Mouse (Mus musculus): ENCODE measurements at regions not wholly inside any gene's neighbourhood (a gene's known extent, or its start where the extent isn't known, plus 50 kb on each side); places are given as distances from the start of the nearest gene placed in this dataset.

DNA sequence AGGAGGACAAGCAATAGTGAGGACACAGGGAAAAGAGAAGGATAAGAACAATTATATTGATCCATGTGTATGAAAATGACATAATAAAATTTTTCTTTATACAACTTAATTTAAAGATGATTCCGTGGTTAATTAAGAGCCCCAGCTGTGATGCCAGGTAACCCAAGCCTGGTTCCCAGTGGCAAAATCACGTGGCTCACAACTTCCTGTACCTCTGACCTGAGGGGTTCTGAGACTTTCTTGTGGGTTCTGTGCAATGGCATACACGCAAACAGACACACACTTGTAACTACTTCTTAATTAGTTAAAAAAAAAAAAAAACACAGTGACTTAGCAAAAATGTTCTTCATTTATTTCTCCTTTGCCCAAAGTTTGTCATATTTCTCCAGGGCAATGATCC, 57.2 kb upstream of the Gadd45a start:
- Histone ChIP-seq H3K36me3 (replicated peaks; ENCODE audit: control insufficient read depth, insufficient read depth, low read length) (no peaks in the 10 kb centered on the region), H3K27ac (ENCODE audit: low read depth) (no peak overlapping the region), H3K27me3 (ENCODE audit: control insufficient read depth, insufficient read depth, low read length) (no peaks in the 10 kb centered on the region), H3K9ac (replicated peaks; ENCODE audit: low read depth, low read length) (no peak overlapping the region), H3K4me2 (ENCODE audit: low read depth, low read length) (no peak overlapping the region), H3K9me3 (replicated peaks; ENCODE audit: control insufficient read depth, low read length) (no peaks in the 10 kb centered on the region), H3K4me3 (ENCODE audit: low read depth, low read length) (no peak overlapping the region), H3K4me1 (ENCODE audit: control insufficient read depth, insufficient read depth) (no peaks in the 10 kb centered on the region)
- 65% methylated on average over 3 of the region's 3 CpGs for WGBS
- TF ChIP-seq EP300 (IDR thresholded peaks at IDR 0.05; ENCODE audit: low read depth) (no peak), CTCF (IDR thresholded peaks at IDR 0.05; ENCODE audit: low read depth) (no peak)
- DNase-seq (ENCODE audit: low spot score) (no peak), ATAC-seq (ENCODE audit: insufficient read depth, low read depth) (no peak)

DNA sequence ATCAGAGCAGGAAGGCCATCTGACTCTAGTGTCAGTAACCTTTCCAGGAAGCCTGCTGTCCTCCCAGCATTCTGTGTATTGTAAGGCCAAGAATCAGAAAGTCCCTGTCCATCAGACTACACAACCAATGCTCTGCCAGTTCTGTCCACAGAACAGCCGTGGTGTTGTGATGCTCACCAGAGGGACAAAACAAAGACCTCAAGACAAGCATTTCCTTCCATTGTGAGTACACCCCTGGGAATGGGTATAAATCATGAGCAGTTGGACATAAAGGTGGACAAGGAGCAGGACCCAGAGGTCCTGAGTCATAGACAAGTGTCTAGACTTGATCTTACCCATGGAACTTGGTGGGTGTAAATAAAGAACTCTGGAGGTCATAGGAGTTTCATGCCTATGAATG, 55.9 kb upstream of the Gadd45a start:
- 46% methylated on average over 1 of the region's 1 CpGs for WGBS
- TF ChIP-seq EP300 (IDR thresholded peaks at IDR 0.05; ENCODE audit: low read depth) (no peak), CTCF (IDR thresholded peaks at IDR 0.05; ENCODE audit: low read depth) (no peak)
- DNase-seq (ENCODE audit: low spot score) (no peak), ATAC-seq (ENCODE audit: insufficient read depth, low read depth) (no peak)
- Histone ChIP-seq H3K27ac (ENCODE audit: low read depth) (no peak overlapping the region), H3K4me3 (ENCODE audit: low read depth, low read length) (no peak overlapping the region), H3K4me2 (ENCODE audit: low read depth, low read length) (no peak overlapping the region), H3K9ac (replicated peaks; ENCODE audit: low read depth, low read length) (no peak overlapping the region), H3K36me3 (replicated peaks; ENCODE audit: control insufficient read depth, insufficient read depth, low read length) (no peaks in the 10 kb centered on the region), H3K9me3 (replicated peaks; ENCODE audit: control insufficient read depth, low read length) (no peaks in the 10 kb centered on the region), H3K27me3 (ENCODE audit: control insufficient read depth, insufficient read depth, low read length) (no peaks in the 10 kb centered on the region), H3K4me1 (ENCODE audit: control insufficient read depth, insufficient read depth) (no peaks in the 10 kb centered on the region)

DNA sequence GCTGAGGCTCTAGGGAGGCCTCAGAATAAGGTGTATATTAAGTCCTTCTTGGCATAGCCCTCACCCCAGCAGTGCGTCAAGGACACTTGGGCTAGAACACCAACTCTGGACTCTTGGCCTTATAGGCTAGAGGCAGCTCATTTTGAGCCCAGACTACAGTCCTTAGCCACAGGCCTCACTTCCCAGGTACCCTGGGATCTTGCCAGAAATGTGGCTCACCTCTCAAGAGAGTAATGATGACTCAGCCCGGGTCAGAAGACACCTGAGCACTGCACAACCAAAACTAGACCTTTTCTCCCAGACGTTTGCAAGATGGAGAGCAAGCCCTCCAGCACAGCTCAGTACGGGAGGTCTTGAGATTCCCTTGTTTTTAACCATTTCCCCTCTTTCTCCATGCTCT, 52.9 kb upstream of the Gadd45a start:
- Histone ChIP-seq H3K4me2 (ENCODE audit: low read depth, low read length) (no peak overlapping the region), H3K27me3 (ENCODE audit: control insufficient read depth, insufficient read depth, low read length) (no peaks in the 10 kb centered on the region), H3K9me3 (replicated peaks; ENCODE audit: control insufficient read depth, low read length) (no peaks in the 10 kb centered on the region), H3K27ac (ENCODE audit: low read depth) (no peak overlapping the region), H3K4me1 (ENCODE audit: control insufficient read depth, insufficient read depth) (no peaks in the 10 kb centered on the region), H3K4me3 (ENCODE audit: low read depth, low read length) (no peak overlapping the region), H3K36me3 (replicated peaks; ENCODE audit: control insufficient read depth, insufficient read depth, low read length) (no peaks in the 10 kb centered on the region), H3K9ac (replicated peaks; ENCODE audit: low read depth, low read length) (no peak overlapping the region)
- no peak for DNase-seq (ENCODE audit: low spot score)
- WGBS, result 72% methylated on average over 4 of the region's 4 CpGs
- no peak for ATAC-seq (ENCODE audit: insufficient read depth, low read depth)
- TF ChIP-seq CTCF (IDR thresholded peaks at IDR 0.05; ENCODE audit: low read depth) (no peak), EP300 (IDR thresholded peaks at IDR 0.05; ENCODE audit: low read depth) (no peak)

DNA sequence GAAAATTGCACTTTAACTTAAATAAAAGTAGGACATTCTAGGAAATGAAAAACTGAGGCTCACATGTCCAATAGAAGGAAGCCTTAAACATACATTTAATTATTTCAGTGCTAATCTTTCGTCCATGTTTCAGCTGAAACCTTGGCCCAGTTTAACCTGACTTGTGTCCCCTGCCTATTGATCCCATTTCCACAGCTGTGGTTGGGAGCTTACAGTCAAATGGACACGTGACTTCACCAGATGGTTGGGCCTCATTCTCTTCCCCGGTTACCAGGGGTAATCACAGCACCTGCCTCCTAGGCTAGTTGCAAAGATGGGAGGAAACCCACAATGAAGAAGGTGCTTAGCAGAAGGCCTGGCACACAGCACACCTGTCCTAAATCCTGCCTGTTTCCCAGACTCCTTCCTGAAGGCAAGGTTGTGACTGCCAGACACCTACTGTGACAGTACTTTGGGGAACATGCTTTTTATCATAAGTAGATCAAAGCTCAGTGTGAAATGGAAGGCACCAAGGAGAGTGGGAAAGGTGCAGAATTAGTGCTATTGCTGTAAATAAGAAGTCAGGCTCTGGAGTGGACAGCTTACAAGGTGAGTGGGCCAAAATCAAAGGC, 52.4 kb upstream of the Gadd45a start:
- H3K9me3 ChIP-seq (replicated peaks; ENCODE audit: control insufficient read depth, low read length), result no peaks in the 10 kb centered on the region
- ATAC-seq (ENCODE audit: insufficient read depth, low read depth), result no peak
- no peak for TF ChIP-seq CTCF (IDR thresholded peaks at IDR 0.05; ENCODE audit: low read depth)
- no peak for TF ChIP-seq EP300 (IDR thresholded peaks at IDR 0.05; ENCODE audit: low read depth)
- H3K4me3 ChIP-seq (ENCODE audit: low read depth, low read length), result no peak overlapping the region
- no peaks in the 10 kb centered on the region for H3K4me1 ChIP-seq (ENCODE audit: control insufficient read depth, insufficient read depth)
- no peaks in the 10 kb centered on the region for H3K27me3 ChIP-seq (ENCODE audit: control insufficient read depth, insufficient read depth, low read length)
- DNase-seq (ENCODE audit: low spot score), result no peak
- no peaks in the 10 kb centered on the region for H3K36me3 ChIP-seq (replicated peaks; ENCODE audit: control insufficient read depth, insufficient read depth, low read length)
- H3K4me2 ChIP-seq (ENCODE audit: low read depth, low read length), result no peak overlapping the region
- no peak overlapping the region for H3K27ac ChIP-seq (ENCODE audit: low read depth)
- 75% methylated on average over 3 of the region's 3 CpGs for WGBS
- no peak overlapping the region for H3K9ac ChIP-seq (replicated peaks; ENCODE audit: low read depth, low read length)

DNA sequence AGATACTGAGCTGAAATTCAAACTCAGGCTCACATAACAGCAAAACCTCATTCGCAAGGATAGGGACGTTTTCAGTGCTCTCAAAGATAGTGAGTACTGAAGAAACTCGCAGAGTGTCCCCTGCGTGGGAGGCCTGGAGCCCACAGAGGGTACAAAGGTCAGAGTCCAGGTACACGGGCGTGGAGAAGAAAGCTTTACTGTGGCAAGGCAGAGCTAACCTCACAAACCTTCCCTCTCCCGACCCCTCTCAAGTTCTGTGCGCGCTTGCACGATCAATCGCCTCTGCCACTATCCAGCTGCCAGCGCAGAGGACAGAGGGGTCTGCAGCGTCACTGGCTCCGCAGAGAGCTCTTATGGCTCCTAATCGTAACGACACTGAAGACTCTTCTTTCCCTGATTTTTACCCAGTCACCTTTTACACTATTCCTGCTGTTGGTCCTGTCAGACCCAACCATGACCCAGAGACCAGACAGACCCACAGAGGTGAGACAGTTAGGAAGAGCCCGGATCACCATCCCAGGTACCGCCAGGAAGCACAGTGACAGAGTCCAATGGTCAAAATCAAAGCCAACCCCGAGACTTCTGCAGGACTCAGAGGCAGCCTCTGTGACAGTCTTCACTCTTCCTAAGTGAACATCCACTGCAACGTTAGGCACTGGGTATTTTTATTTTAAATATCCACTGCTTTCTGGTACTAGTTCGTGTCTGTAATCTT, 51.6 kb upstream of the Gadd45a start:
- Histone ChIP-seq H3K9me3 (replicated peaks; ENCODE audit: control insufficient read depth, low read length) (no peaks in the 10 kb centered on the region), H3K4me3 (ENCODE audit: low read depth, low read length) (no peak overlapping the region), H3K36me3 (replicated peaks; ENCODE audit: control insufficient read depth, insufficient read depth, low read length) (no peaks in the 10 kb centered on the region), H3K27ac (ENCODE audit: low read depth) (no peak overlapping the region), H3K27me3 (ENCODE audit: control insufficient read depth, insufficient read depth, low read length) (no peaks in the 10 kb centered on the region), H3K4me2 (ENCODE audit: low read depth, low read length) (no peak overlapping the region), H3K9ac (replicated peaks; ENCODE audit: low read depth, low read length) (no peak overlapping the region), H3K4me1 (ENCODE audit: control insufficient read depth, insufficient read depth) (no peaks in the 10 kb centered on the region)
- TF ChIP-seq EP300 (IDR thresholded peaks at IDR 0.05; ENCODE audit: low read depth) (no peak), CTCF (IDR thresholded peaks at IDR 0.05; ENCODE audit: low read depth) (no peak)
- no peak for DNase-seq (ENCODE audit: low spot score)
- WGBS, result 62% methylated on average over 21 of the region's 21 CpGs
- no peak for ATAC-seq (ENCODE audit: insufficient read depth, low read depth)

All from heart, postnatal 0 days (tissue).